Mouse (Mus musculus): ENCODE measurements at regions not wholly inside any gene's neighbourhood (a gene's known extent, or its start where the extent isn't known, plus 50 kb on each side); places are given as distances from the start of the nearest gene placed in this dataset.
"Not testable (repeated sequence)": the region's sequence is repeated elsewhere in the genome, so short reads cannot be mapped to it uniquely, and the experiment has no call there.

GRCm38 (mm10) chr13:26267501-26267900 is 502.5 kb downstream of the Hdgfl1 start:
- DNase-seq (ENCODE audit: low spot score in 2 of 2), result no peak

GRCm38 (mm10) chr13:26235941-26236340 is 534.0 kb downstream of the Hdgfl1 start:
- DNase-seq (ENCODE audit: low spot score in 2 of 2), result no peak

GRCm38 (mm10) chr13:26234703-26235102 is 535.3 kb downstream of the Hdgfl1 start:
- no peak for DNase-seq (ENCODE audit: low spot score in 2 of 2)

- DNase-seq (ENCODE audit: low spot score in 2 of 2), result no peak
These were observed 552.7 kb downstream of the Hdgfl1 start for GRCm38 (mm10) chr13:26217299-26217698.

GRCm38 (mm10) chr13:26216579-26216978 is 553.4 kb downstream of the Hdgfl1 start:
- no peak for DNase-seq (ENCODE audit: low spot score in 2 of 2)

- DNase-seq (ENCODE audit: low spot score in 2 of 2), result no peak
These were observed 564.3 kb downstream of the Hdgfl1 start for GRCm38 (mm10) chr13:26205532-26206105.

GRCm38 (mm10) chr13:26194646-26195045 is 575.3 kb downstream of the Hdgfl1 start:
- DNase-seq (ENCODE audit: low spot score in 2 of 2), result no peak

GRCm38 (mm10) chr13:26183879-26184278 is 586.1 kb downstream of the Hdgfl1 start:
- DNase-seq (ENCODE audit: low spot score in 2 of 2), result no peak

- no peak for DNase-seq (ENCODE audit: low spot score in 2 of 2)
These were observed 598.0 kb downstream of the Hdgfl1 start for GRCm38 (mm10) chr13:26171891-26172482.

- DNase-seq (ENCODE audit: low spot score in 2 of 2), result no peak
These were observed 600.3 kb downstream of the Hdgfl1 start for GRCm38 (mm10) chr13:26169641-26170040.

- no peak for DNase-seq (ENCODE audit: low spot score in 2 of 2)
These were observed 611.3 kb downstream of the Hdgfl1 start for GRCm38 (mm10) chr13:26158703-26159102.

- DNase-seq (ENCODE audit: low spot score in 2 of 2), result peak; percentile 2 to 5
These were observed 615.1 kb downstream of the Hdgfl1 start for GRCm38 (mm10) chr13:26154701-26155471.

- DNase-seq (ENCODE audit: low spot score in 2 of 2), result no peak
These were observed 615.7 kb downstream of the Hdgfl1 start for GRCm38 (mm10) chr13:26154251-26154650.

GRCm38 (mm10) chr13:26153093-26153492 is 616.9 kb downstream of the Hdgfl1 start:
- DNase-seq (ENCODE audit: low spot score in 2 of 2), result no peak

GRCm38 (mm10) chr13:26150426-26150825 is 619.5 kb downstream of the Hdgfl1 start:
- no peak for DNase-seq (ENCODE audit: low spot score in 2 of 2)

- DNase-seq (ENCODE audit: low spot score in 2 of 2), result no peak
These were observed 627.2 kb downstream of the Hdgfl1 start for GRCm38 (mm10) chr13:26142811-26143210.

GRCm38 (mm10) chr13:26119363-26119762 is 650.6 kb downstream of the Hdgfl1 start:
- no peak for DNase-seq (ENCODE audit: low spot score in 2 of 2)

GRCm38 (mm10) chr13:26114136-26114535 is 655.8 kb downstream of the Hdgfl1 start:
- no peak for DNase-seq (ENCODE audit: low spot score in 2 of 2)

- DNase-seq (ENCODE audit: low spot score in 2 of 2), result not testable (repeated sequence)
These were observed 656.2 kb downstream of the Hdgfl1 start for GRCm38 (mm10) chr13:26113723-26114122.

GRCm38 (mm10) chr13:26112579-26112978 is 657.4 kb downstream of the Hdgfl1 start:
- no peak for DNase-seq (ENCODE audit: low spot score in 2 of 2)

- DNase-seq (ENCODE audit: low spot score in 2 of 2), result no peak
These were observed 661.0 kb downstream of the Hdgfl1 start for GRCm38 (mm10) chr13:26109013-26109412.

- no peak for DNase-seq (ENCODE audit: low spot score in 2 of 2)
These were observed 681.2 kb downstream of the Hdgfl1 start for GRCm38 (mm10) chr13:26088727-26089126.

- DNase-seq (ENCODE audit: low spot score in 2 of 2), result no peak
These were observed 689.2 kb downstream of the Hdgfl1 start for GRCm38 (mm10) chr13:26080814-26081213.
